Mouse (Mus musculus): Measurements from ENCODE around the gene Lgals3bp. TPM values are rescaled to one million over a fixed set of nuclear protein-coding genes. Genes with fewer than 3 reads are reported as not detected.
"Not testable (repeated sequence)": the region's sequence is repeated elsewhere in the genome, so short reads cannot be mapped to it uniquely, and the experiment has no call there.

Lgals3bp gene
- polyA plus RNA-seq, 1 experiment from 2014 or later, result 13.0 TPM

DNA sequence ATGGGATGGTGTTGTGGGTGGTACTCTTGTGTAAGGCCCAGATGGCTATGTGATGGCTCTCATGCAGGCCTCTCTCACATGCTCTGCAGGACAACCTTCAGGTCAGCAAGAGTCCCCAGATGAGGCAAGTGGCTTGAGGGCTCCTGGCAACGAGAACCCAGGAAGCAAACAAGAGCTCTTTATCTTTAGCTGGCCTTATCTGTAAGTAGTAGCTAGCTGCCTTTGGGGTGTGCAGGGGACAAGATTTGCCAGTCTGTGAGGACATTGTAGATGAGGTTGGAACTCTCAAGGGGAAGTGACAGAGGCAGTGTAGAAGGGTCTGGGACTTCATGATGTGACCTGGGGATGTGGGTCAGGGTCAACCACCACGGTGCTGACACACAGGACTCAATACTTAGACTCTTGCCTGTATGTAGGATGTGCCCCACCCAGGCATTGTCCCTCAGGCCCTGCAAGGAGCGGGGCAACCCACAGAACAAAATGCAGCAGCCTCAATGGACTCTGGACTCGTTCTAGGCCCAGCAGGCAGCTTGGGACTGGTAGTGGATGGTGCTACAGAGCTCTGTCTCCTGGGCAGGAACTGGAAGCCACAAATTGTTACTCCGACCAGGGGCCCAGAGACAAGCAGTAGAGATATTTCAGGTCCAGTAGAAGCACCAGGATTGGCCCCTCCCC lies 1.9 kb downstream of the Lgals3bp start:
- H3K9me3 ChIP-seq (ENCODE audit: control insufficient read depth, low read length), result no peaks in the 10 kb centered on the region; the same call in 1 of the 2 replicates
- H3K27ac ChIP-seq (ENCODE audit: low read depth, low read length), result peak overlapping the region; percentile 77; the same call in 1 of the 2 replicates
- no peaks in the 10 kb centered on the region for H3K27me3 ChIP-seq (ENCODE audit: control insufficient read depth, insufficient read depth, low read length)
- H3K9ac ChIP-seq (ENCODE audit: low read depth, low read length), result no peak overlapping the region
- H3K36me3 ChIP-seq (ENCODE audit: control insufficient read depth, insufficient read depth, low read length), result no peaks in the 10 kb centered on the region
- no peak for ATAC-seq (ENCODE audit: low FRiP score, low TSS enrichment)
- 0 out of 2 replicates have a peak overlapping the region, but pooled peaks have one; percentile 2 for H3K4me2 ChIP-seq (replicated peaks; ENCODE audit: low read depth, low read length)
- no peak overlapping the region for H3K4me3 ChIP-seq (ENCODE audit: low read length)
- 78% methylated on average over 5 of the region's 5 CpGs for WGBS
- peaks cover 28% of the 10 kb centered on the region for H3K4me1 ChIP-seq (ENCODE audit: control insufficient read depth, insufficient read depth, low read length)

DNA sequence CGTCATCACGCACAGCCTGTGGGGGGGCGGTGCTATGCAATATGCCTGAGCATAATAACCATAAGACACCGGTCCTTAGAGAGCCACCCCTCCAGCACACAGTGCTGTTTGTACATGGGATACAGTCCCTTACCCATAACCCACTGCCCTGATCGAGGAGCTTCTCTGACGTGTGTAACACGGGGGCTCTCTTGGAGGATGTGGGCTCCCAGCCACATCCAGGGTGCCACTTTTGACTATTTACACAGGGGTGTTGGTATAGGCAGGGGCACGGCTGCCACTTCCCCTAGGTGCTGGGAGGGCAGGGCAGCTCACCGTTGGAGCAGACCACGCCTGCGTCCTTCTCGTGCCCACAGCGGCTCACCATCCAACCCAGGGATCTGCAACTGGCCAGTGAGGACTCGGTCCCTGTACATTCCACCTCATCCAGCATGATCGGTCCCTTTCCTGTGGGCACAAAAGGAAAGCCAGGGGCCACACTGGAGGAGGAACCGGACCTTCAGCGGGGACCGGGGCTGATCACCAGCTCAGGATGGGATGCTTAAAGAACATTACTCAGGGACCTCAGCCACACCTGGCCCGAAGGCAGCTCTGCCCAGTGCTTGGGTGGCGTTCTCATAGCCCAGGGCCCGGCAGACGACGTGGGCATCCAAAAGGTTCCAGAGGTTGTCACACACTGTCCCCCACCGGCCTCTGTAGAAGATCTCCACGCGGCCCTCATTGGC lies 3.9 kb downstream of the Lgals3bp start:
- 94% methylated on average over 26 of the region's 26 CpGs for whole genome bisulfite sequencing
- no peak overlapping the region for H3K27ac ChIP-seq (ENCODE audit: low read depth, low read length)

DNA sequence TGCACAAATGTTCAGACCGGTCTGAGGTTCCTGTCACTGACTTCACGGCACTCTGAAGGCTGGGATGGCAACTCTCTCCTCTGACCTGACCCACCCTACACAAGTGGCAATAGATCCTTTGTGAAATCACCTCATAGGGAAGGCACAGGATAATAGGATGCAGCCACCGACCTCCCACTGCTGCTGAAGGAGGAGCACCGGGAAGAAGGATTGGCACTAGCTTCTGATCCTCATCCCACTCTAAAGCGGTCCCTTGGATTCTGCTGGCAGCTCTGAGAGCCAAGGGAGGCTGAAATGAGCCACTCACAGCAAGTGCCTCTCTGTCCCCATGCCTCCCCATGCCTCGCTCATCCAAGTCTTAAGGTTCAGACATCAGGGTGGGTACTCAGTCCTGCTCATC lies 7.4 kb downstream of the Lgals3bp start:
- H3K4me3 ChIP-seq (ENCODE audit: low read length), result no peak overlapping the region
- H3K36me3 ChIP-seq (ENCODE audit: control insufficient read depth, insufficient read depth, low read length), result no peaks in the 10 kb centered on the region
- H3K9me3 ChIP-seq (ENCODE audit: control insufficient read depth, low read length), result no peaks in the 10 kb centered on the region; the same call in 1 of the 2 replicates
- ATAC-seq (ENCODE audit: low FRiP score, low TSS enrichment), result no peak
- no peak overlapping the region for H3K9ac ChIP-seq (ENCODE audit: low read depth, low read length)
- H3K27ac ChIP-seq (ENCODE audit: low read depth, low read length), result no peak overlapping the region
- WGBS, result 62% methylated on average over 6 of the region's 6 CpGs
- no peaks in the 10 kb centered on the region for H3K27me3 ChIP-seq (ENCODE audit: control insufficient read depth, insufficient read depth, low read length)
- no peak overlapping the region for H3K4me2 ChIP-seq (replicated peaks; ENCODE audit: low read depth, low read length)
- 0 out of 2 replicates have a peak, but pooled peaks cover 3% of the 10 kb centered on the region for H3K4me1 ChIP-seq (ENCODE audit: control insufficient read depth, insufficient read depth, low read length)

More for the DNA sequence above, 3.9 kb downstream of the Lgals3bp start:
- Histone ChIP-seq H3K4me2 (replicated peaks; ENCODE audit: low read depth, low read length) (no peak overlapping the region), H3K9me3 (ENCODE audit: control insufficient read depth, low read length) (no peaks in the 10 kb centered on the region; the same call in 1 of the 2 replicates), H3K9ac (ENCODE audit: low read depth, low read length) (no peak overlapping the region), H3K36me3 (ENCODE audit: control insufficient read depth, insufficient read depth, low read length) (no peaks in the 10 kb centered on the region), H3K4me3 (ENCODE audit: low read length) (no peak overlapping the region), H3K4me1 (ENCODE audit: control insufficient read depth, insufficient read depth, low read length) (peaks cover 25% of the 10 kb centered on the region), H3K27me3 (ENCODE audit: control insufficient read depth, insufficient read depth, low read length) (no peaks in the 10 kb centered on the region)
- ATAC-seq (ENCODE audit: low FRiP score, low TSS enrichment), result no peak

DNA sequence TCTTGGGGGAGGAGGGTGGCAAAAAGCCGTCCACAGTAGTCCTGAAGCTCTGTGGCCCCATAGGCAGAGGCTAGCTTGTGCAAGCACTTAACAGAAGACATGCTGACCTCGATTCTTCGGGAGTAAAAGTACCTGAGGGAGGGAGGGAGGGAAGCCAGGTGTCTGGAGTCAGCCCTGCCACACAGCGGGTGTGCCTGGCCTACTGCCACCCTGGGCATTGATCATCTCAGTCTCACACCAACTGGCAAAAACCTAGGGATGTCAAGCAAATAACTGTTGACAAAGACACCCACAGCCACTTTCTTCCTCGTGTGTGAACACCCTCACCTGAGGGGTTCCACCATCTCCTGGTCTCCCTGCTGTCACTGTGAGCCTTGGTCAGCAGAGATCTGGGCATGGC lies 7.9 kb downstream of the Lgals3bp start:
- Histone ChIP-seq H3K9me3 (ENCODE audit: control insufficient read depth, low read length) (no peaks in the 10 kb centered on the region; the same call in 1 of the 2 replicates), H3K27me3 (ENCODE audit: control insufficient read depth, insufficient read depth, low read length) (no peaks in the 10 kb centered on the region), H3K4me1 (ENCODE audit: control insufficient read depth, insufficient read depth, low read length) (0 out of 2 replicates have a peak, but pooled peaks cover 3% of the 10 kb centered on the region), H3K9ac (ENCODE audit: low read depth, low read length) (no peak overlapping the region), H3K4me2 (replicated peaks; ENCODE audit: low read depth, low read length) (no peak overlapping the region), H3K27ac (ENCODE audit: low read depth, low read length) (no peak overlapping the region), H3K36me3 (ENCODE audit: control insufficient read depth, insufficient read depth, low read length) (no peaks in the 10 kb centered on the region), H3K4me3 (ENCODE audit: low read length) (no peak overlapping the region)
- WGBS, result 77% methylated on average over 5 of the region's 5 CpGs
- ATAC-seq (ENCODE audit: low FRiP score, low TSS enrichment), result no peak

DNA sequence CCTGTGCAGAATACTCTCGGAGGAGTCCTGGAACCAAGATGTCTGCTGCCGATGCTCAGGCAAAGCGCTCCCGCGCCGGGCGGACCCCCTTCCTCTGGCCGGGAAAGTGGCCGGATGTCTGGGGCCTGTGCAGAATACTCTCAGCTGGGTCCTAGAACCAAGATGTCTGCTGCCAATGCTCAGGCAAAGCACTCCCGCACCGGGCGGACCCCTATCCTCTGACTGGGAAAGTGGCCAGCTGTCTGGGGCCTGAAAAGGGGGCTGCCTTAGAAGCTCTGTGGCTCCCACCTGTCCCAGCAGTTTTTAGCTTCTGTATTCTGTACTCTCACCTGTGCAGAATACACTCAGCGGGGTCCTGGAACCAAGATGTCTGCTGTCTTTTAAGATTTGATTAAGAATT lies 14.1 kb downstream of the Lgals3bp start:
- not testable (repeated sequence) for H3K4me2 ChIP-seq (replicated peaks; ENCODE audit: low read depth, low read length); H3K9ac ChIP-seq (ENCODE audit: low read depth, low read length); H3K27me3 ChIP-seq (ENCODE audit: control insufficient read depth, insufficient read depth, low read length); H3K4me3 ChIP-seq (ENCODE audit: low read length); H3K9me3 ChIP-seq (ENCODE audit: control insufficient read depth, low read length); H3K36me3 ChIP-seq (ENCODE audit: control insufficient read depth, insufficient read depth, low read length); H3K4me1 ChIP-seq (ENCODE audit: control insufficient read depth, insufficient read depth, low read length); ATAC-seq (ENCODE audit: low FRiP score, low TSS enrichment); H3K27ac ChIP-seq (ENCODE audit: low read depth, low read length)
- WGBS, result 93% methylated on average over 13 of the region's 13 CpGs

DNA sequence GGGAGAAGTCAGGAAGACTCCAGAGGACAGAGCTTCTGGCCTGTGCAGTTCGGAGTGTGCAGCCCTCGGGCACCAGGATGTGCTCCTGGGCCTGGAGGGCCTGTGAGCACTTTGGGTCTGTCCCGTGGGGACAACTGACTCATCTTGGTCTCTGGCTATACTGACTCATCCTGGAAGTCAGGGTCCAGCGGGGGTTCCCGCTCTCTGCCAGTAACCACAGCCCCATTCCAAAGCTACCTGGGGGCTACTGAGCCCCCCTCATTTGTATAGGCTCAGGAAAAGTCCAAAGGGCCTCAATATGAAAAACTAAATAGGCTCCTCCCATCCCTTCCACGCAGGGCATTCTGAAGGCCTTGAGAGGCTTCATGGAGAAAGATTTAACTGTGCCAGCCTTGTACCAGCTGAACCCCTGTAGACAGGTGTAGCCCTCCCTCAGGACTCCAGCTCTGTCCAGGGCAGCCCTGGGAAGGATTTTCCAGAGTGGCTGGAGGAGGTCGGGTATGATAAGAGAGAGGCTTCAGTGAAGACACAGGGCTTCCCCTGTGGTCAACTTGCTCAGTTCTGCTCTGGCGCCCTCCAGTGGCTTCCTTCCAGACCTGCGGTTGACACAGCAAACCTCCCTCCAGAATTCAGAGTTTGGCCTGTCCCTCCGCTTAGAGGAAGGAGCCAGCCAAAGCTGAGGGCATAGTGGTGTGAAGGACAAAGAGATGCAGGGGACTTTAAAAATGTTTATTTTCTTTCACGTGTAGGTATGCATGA lies 22.5 kb downstream of the Lgals3bp start:
- H3K4me3 ChIP-seq (ENCODE audit: low read length), result no peak overlapping the region
- H3K4me2 ChIP-seq (replicated peaks; ENCODE audit: low read depth, low read length), result no peak overlapping the region
- H3K27me3 ChIP-seq (ENCODE audit: control insufficient read depth, insufficient read depth, low read length), result no peaks in the 10 kb centered on the region
- H3K9ac ChIP-seq (ENCODE audit: low read depth, low read length), result no peak overlapping the region
- no peak overlapping the region for H3K27ac ChIP-seq (ENCODE audit: low read depth, low read length)
- WGBS, result 44% methylated on average over 11 of the region's 11 CpGs
- H3K4me1 ChIP-seq (ENCODE audit: control insufficient read depth, insufficient read depth, low read length), result peaks cover 10% of the 10 kb centered on the region; the same call in 1 of the 2 replicates
- H3K9me3 ChIP-seq (ENCODE audit: control insufficient read depth, low read length), result no peaks in the 10 kb centered on the region
- no peaks in the 10 kb centered on the region for H3K36me3 ChIP-seq (ENCODE audit: control insufficient read depth, insufficient read depth, low read length)
- peak; percentile 88 for ATAC-seq (ENCODE audit: low FRiP score, low TSS enrichment)

DNA sequence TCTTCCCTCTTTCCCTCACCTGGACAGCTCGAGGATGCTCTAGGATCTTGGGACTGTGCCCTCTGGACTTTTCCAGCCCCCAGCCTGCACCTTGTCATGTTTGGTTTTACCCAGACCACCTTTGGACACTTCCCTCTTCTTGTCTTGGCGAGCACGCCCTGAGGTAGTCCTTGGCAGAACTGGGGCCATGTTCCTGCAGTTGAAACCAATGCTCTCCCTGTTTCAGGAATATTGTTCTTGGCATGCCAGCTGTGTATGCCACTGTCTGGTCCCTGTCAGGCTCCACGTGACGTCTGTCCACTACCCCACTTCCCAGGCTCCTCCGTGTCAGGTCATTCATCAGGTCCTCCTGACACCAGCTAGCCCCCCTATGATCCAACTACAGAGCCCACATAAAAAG lies 23.2 kb downstream of the Lgals3bp start:
- H3K9ac ChIP-seq (ENCODE audit: low read depth, low read length), result no peak overlapping the region
- H3K27ac ChIP-seq (ENCODE audit: low read depth, low read length), result no peak overlapping the region
- no peak overlapping the region for H3K4me3 ChIP-seq (ENCODE audit: low read length)
- H3K27me3 ChIP-seq (ENCODE audit: control insufficient read depth, insufficient read depth, low read length), result no peaks in the 10 kb centered on the region
- peaks cover 10% of the 10 kb centered on the region; the same call in 1 of the 2 replicates for H3K4me1 ChIP-seq (ENCODE audit: control insufficient read depth, insufficient read depth, low read length)
- ATAC-seq (ENCODE audit: low FRiP score, low TSS enrichment), result no peak
- no peaks in the 10 kb centered on the region for H3K9me3 ChIP-seq (ENCODE audit: control insufficient read depth, low read length)
- no peak overlapping the region for H3K4me2 ChIP-seq (replicated peaks; ENCODE audit: low read depth, low read length)
- H3K36me3 ChIP-seq (ENCODE audit: control insufficient read depth, insufficient read depth, low read length), result no peaks in the 10 kb centered on the region
- WGBS, result 88% methylated on average over 6 of the region's 6 CpGs

DNA sequence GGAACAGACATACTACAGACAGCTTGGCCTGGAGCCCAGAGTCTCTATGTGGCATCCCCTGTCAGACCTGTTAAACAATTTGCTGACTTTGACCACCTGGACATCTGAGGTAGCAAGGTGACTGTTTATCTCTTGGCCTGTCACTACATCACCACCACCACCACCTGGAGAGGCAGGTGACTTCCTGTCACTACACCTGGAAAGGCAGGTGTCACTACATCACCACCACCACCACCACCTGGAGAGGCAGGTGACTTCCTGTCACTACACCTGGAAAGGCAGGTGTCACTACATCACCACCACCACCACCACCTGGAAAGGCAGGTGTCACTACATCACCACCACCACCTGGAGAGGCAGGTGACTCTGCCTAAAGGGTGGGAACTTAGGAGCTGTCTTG lies 25.6 kb downstream of the Lgals3bp start:
- not testable (repeated sequence) for H3K9me3 ChIP-seq (ENCODE audit: control insufficient read depth, low read length); ATAC-seq (ENCODE audit: low FRiP score, low TSS enrichment); H3K4me2 ChIP-seq (replicated peaks; ENCODE audit: low read depth, low read length); H3K36me3 ChIP-seq (ENCODE audit: control insufficient read depth, insufficient read depth, low read length); H3K4me1 ChIP-seq (ENCODE audit: control insufficient read depth, insufficient read depth, low read length); H3K27ac ChIP-seq (ENCODE audit: low read depth, low read length); H3K27me3 ChIP-seq (ENCODE audit: control insufficient read depth, insufficient read depth, low read length); H3K4me3 ChIP-seq (ENCODE audit: low read length); H3K9ac ChIP-seq (ENCODE audit: low read depth, low read length)

All from kidney, embryonic 14.5 days (tissue).